Mouse (Mus musculus) layer of hippocampus, adult 8-10 months (tissue): ENCODE data around the gene Cox14. TPM values are rescaled to one million over a fixed set of nuclear protein-coding genes. Genes with fewer than 3 reads are reported as not detected.
"Not testable (repeated sequence)": the region's sequence is repeated elsewhere in the genome, so short reads cannot be mapped to it uniquely, and the experiment has no call there.

Experiments used
- DNase-seq, 2 experiments: peaks; one replicate each; pipeline ENCODE4 v3.0.0; 2022; ENCODE audit warnings: low spot score in 2 of 2
- total RNA-seq, 4 experiments: library from RNA; stranded (reverse); gene quantifications; 2 replicates each; pipeline ENCODE4 v1.2.4; 2022

Cox14 gene
- 100 to 1,000 TPM; 103 to 125 (median 111) TPM for total RNA-seq

DNA sequence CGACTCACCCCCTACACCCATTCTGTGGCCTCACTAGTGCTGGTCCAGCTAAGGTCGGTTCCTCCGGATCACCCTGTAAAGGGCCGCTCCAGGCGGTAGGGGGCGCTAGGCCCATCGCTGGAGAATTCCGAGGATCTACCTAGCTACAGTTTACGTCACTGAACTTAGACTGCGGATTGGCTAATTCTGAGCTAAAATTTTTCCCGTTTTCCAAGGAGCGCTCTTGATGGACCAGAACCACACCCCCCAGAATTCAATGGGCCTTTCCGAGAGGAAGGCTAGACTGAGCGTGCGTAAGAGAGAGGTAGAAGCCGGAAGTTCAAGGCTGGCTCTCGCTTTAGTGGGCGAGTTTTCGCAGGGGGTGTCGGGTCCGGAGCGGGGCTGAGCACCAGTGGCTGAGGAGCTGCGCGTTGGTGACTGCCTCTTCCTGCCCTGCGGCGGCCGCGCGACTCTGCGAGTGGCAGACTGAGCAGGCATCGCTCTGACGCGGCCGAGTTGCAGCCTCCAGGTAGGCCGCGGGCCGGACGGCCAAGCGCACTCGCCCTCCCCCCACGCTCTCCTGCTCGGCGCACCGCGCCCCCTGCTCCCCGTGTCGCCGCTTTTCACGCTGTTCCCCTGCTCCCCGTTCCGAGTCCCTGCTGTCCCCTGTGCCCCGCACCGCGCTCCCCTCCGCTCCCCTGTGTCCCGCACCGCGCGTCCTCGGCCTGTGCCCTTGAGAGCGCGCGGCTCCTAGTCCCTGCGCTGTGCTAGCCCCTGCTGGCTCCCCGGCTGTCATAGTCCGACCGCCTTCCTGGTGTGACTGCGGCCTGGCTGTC, at the start of gene Cox14:
Gene Cox14 (plus strand): TSS at position 278 of the 815 bp plus-strand sequence.
- peak; percentile 97 to 98 for DNase-seq

DNA sequence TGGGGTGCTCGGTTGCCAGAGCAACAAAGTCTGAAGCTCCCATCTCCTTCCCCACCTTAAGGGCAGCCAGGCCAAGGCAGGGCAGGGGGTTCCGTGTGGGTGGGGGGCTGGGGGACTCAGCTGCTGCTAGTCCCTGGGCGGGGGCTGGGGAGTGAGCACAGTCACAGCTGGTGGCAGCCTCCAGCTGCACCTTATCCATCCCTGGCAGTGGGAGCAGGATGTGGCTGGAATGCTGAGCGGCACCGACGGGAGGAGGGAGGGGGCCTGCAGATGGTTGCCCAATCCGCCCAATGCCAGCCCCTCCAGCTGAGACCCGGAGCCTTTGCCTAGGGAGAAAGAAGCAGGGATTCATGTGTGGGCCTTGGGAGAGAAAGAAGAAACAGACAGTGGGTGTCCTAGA, 48.3 kb upstream of the Cox14 start:
- DNase-seq = no peak

DNA sequence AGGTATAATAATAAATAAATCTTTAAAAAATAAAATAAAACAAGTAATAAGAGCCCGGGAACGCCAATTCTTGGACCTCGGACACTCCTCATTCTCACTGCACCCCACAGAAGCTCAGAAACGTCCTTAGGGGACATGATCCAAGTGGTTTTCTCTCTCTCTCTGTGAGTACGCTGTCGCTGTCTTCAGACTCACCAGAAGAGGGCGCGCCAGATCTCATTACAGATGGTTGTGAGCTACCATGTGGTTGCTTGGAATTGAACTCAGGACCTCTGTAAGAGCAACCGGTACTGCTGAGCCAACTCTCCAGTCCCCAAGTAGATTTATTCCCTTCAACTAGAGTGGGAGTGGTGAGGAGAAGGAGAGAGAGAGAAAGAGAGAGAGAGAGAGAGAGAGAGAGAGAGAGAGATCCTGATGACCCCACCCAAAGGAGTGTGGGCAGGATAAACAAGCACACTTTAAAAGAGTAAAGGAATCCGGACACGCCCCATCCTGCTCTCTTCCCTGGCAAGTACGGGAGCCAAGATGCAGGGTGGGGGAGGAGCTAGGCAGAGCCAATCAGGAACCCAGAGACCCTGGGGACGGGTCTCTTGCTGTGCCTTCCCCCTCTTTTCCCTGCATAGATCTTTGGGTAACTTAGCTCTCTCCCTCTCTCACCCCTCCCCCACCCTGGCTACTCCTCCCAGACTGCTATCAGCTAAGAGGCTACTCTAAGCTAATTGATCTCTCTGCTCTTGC, 47.2 kb upstream of the Cox14 start:
- DNase-seq = no peak

DNA sequence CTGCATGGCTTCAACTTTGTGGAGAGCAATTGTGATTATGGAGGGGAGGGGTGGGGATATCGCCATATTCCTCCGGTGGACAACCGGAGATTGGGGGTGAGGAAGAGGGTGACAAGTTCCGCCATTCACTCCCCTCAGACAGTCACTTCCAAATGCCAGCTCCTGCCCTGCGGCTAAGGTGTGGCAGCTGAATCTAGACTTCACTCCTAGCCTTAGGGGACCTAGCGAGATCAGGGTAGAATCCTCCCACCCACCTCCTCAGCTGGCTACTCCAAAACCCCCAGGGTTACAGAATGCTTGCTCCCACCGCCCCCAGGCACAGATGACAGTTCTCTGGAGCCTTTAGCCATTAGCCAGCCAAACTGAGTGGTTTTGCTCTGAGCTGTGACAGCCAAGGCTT, 46.4 kb upstream of the Cox14 start:
- no peak for DNase-seq

DNA sequence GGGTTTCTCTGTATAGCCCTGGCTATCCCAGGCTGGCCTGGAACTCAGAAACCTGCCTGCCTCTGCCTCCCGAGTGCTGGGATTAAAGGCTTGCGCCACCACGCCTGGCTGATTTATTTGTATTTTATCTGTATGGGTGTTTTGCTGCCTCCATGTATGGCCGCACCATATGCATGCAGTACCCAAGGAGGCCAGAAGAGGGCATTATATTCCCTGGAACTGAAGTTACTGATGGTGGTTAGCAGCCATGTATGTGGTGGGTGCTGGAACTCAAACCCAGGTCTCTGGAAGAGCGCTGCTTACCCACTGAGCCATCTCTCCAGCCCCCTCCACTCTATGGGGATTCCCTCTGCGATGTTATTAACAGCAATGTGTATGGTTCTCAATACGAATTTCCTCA, 42.5 kb upstream of the Cox14 start:
- DNase-seq = no peak

DNA sequence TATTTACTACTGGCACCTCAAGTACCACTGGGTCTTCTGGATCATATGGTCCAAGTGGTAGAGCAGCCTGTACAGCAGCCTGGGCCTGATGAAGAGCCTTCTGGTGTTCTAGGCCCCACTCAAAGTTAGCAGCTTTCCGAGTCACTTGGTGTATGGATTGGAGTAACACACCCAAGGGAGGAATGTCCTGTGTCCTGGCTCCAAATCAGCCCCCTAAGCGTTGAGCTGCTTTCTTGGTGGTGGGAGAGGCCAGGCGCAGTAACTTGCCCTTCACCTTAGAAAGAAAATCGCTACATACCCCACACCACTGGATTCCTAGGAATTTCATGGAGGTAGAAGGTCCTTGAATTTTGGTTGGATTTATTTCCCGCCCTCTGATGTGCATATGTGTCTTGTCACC, 41.3 kb upstream of the Cox14 start:
- no peak for DNase-seq

DNA sequence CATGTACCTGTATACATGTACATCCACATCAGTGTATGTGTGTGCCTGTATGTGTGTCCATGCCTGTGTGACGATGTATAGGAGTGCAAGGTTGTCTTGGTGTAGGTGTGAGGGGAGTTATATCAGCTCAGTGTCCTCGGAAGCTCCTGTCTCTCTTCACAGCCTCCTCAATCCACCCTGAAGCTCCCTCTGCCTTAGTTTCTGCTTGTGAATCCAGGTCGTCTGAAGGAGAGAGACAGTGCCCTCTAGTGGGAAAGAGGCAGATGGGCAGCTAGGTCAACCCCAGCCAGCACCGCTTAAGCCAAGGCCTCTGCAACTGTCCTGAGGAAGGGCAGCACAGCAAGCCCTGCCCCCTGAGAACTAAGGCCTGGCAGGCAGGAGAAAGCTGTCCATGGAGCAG, 36.7 kb upstream of the Cox14 start:
- peak in 1 of 2 experiments; percentile 59 for DNase-seq

DNA sequence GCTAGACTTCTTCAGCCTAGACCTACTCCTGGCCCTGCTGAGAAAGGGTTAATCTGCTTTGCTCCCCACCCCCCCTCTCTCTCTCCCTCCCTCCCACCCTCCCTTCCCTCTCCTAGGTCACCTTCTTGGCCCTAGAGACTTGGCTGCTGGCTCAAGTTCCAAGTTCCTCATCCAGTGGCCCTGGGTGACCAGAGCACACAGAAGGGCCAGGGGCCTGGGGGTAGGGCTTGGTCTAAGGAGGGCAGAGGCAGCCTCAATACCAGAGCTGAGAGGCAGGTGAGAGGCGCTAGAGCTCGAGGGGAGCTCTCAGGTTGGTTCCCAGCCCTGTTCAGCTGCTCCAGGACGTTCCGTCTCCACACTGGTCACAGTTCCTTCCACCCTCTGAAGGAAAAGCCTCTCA, 34.5 kb upstream of the Cox14 start:
- no peak for DNase-seq

DNA sequence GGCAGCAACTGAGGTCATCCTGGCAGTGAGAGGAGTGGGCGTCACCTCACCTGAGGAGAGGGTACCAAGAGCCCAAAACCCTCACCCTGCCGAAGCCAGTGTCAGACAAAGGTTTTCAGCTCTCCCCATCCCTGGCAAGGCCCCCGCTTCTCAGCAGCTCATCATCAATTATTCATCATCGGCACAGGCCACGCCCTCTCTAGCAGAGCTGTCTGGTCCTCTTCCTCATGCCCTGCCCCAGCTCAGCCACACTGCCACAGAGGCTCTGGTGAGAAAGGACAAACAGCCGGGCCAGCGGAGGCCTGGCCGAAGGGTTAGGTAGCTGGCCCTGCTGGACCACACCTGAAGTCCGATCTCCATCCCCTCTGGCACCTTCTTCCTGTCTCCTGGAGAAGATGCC, 33.4 kb upstream of the Cox14 start:
- no peak for DNase-seq

DNA sequence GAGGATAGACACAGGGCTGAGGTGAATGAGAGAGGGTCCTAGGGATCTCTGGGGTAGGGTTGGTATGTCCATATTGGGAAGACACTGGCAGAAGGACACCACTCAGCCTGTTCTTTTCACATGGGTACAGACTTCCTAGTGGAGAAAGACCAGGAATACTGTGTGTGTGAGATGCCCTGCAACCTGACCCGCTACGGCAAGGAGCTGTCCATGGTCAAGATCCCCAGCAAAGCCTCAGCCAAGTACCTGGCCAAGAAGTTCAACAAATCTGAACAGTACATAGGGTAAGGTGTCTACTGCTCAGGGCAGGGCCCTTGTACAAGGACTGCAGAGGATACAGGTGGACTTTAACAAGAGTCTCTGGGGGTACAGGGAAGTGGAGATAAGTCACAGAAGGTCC, 28.1 kb upstream of the Cox14 start:
- no peak for DNase-seq

DNA sequence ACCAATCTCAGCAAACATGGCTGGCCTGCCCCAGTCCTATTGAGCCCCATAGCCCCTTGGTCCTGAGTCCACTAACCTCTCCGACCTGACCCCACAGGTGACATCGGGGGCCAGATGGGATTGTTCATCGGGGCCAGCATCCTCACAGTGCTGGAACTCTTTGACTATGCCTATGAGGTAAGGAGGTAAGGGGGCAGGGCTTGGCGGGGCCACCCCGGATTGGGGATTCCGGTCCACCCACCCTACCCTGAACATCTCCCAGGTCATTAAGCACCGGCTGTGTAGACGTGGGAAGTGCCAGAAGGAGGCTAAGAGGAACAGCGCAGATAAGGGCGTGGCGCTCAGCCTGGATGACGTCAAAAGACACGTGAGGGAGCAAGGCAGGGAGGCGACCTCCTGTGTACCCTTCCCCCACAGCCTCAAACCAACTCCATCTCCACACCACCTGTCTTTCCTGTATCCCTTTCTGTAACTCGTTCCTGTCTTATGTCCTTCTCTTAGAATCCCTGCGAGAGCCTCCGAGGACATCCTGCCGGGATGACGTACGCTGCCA, 26.8 kb upstream of the Cox14 start:
- no peak for DNase-seq

DNA sequence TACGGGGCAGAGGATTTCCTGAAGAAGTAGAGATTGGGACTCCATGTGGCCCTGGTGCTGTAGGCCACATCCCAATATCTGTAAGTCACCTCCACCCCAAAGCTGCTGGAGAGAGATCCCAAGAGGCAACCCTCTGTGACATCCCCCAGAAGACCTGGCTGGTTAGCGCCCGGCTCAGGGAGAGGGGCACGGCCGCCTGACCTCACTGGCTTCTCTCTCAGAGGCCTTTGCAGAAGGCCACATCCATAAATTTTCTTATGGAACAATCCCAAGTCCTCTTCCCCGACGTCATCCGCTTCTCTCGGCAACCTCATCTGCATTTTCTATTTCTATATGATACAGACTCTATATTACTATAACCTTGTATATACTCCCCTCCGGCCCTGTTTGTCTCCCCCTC, 25.7 kb upstream of the Cox14 start:
- no peak for DNase-seq

DNA sequence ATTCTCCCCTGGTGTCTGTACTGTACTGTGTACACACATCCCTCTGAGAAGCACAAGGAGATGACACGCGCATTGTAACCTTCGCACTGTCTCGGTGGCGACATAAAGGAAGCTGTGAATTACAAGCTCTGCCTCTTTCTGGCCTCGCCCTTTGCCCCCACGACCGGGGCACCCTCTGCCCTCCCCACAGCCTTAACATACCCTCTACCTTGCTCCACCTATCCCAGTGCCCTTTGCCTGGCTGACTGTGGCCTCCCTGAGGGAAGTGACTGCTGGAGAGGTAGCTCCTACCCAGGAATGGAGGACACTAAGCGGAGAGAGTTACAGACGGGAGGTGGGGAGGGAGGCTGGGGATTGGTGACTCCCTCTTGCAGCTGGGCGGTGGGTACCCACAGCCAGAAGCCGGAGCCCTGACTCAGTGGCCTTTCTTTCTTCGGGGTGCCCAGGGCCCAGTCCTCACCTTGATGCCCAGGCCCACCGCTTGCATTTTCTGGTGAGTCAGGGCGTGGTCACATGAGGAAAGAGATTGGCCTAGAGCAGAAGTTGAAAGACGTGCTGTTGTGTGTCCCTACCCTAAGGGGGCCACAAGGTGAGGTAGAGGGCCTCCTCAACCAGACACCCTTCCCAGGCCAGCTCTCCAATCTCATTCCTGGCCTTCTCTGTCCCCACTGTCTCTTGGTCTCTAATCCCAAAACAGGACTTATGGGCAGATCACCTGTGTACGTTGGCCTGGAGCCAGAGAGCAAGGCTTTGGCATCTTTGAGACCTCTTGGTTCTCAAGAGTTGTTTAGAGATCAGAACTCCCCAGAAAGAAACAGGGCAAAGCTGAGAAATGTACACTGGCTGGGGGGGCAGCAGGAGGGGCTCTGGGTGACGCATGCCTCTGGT, 25.0 kb upstream of the Cox14 start:
- no peak for DNase-seq

DNA sequence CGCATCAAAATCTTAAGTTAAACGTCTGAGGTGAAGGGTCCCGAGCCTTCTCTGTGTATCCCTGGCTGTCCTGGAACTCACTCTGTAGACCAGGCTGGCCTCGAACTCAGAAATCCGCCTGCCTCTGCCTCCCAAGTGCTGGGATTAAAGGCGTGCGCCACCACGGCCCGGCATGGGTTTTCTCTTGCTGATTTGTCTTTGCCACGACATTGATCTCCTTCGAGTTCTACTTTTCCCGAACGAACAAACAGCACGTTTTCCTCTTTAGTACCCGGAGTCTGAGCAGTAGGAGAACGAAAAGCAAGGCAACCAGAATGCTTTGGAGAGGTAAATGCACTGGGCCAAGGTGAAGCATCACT, 23.8 kb upstream of the Cox14 start:
- not testable (repeated sequence) for DNase-seq

DNA sequence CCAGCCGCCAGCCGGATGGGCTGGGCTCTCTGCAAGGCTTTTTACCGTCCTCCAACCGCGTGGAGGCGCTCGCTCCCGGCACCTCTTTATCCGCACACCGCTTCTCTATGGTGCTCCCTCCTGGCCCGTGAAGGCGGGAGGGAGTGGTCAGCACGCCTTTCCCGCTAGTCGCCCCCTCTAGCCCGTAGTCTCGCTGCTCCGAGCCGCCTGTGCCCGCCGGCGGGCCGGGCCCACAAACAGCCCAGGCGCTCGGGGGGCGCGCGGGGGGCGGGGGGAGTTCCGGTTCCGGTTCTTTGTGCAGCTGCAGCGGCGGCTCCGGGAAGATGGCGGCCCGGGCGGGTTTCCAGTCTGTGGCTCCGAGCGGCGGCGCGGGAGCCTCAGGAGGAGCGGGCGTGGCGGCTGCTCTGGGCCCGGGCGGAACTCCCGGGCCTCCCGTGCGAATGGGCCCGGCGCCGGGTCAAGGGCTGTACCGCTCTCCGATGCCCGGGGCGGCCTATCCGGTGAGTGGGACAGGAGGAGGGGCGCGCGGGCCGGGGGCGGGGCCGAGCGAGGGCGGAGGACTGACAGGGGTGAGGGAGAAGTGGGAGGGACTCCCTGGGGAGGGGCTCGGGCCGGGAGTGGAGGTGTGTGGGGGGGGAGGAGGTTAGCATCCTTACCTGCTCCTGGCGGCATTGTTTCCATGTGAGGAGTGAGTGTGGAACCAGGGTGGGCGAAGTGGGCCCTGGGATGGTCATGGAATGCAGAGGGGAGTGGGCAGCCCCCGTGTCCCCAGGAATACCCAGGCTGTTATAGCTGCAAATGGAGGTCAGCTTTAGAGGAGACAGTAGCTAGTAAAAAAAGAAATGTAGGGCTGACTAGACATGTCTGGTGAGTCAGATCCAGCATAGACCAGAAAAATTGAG, 23.2 kb upstream of the Cox14 start, which contains the start of gene Smarcd1:
Gene Smarcd1 (plus strand): TSS at position 131 of the 902 bp plus-strand sequence.
- peak; percentile 93 to 95 for DNase-seq

DNA sequence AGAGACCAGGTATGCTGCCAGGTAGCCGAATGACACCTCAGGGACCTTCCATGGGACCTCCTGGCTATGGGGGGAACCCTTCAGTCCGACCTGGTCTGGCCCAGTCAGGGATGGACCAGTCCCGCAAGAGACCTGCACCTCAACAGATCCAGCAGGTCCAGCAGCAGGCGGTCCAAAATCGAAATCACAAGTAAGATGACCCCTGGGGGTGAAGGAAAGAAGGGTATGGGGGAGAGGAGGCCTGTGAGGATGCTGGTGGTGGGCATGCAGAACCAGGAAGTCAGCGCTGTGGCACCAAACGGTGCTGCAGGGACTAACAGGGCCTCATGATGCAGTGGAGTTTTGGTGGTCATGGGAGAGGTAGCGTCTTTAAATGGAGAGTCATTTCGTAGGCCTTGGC, 22.3 kb upstream of the Cox14 start:
- no peak for DNase-seq

DNA sequence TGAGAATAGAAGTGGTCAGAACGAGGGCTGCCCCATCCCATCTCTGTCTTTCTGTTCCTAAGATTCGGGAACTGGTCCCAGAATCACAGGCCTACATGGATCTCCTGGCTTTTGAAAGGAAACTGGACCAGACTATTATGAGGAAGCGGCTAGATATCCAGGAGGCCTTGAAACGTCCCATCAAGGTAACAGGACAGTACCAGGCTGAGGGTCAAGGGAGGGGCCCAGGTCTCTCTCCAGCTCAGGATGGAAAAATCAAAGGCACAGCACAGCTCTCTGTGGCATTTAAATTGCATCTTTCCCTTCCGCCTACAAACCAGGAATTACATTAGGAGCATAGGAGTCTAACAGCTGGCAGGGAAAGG, 21.8 kb upstream of the Cox14 start:
- DNase-seq = no peak

DNA sequence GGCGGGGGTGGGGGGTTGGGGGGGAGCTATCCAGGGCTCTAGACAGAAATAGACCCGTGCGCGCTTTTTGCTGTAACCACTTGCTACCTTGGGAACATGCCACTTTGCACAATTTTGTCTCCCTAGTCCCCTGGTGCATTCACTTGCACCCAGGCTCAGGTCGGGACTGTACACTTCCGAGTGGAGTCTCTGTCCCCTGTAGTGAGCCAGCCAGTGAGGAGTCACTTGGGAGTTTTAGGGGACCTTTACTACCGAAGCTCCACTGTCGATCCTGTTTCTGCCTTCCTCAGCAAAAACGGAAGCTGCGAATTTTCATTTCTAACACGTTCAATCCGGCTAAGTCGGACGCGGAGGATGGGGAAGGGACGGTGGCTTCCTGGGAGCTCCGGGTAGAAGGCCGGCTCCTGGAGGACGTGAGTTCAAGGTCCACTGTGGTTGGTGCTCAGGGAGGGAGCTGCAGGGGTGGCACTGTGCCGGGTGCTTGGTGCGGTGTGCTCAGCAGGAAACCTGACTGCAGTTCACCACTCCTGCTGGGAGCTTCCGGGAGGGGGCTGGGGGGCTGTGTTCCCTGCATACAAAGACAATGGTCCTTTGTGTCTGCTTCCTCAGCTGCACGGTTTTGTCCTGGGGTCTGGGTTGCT, 21.3 kb upstream of the Cox14 start:
- DNase-seq = peak in 1 of 2 experiments; percentile 38

DNA sequence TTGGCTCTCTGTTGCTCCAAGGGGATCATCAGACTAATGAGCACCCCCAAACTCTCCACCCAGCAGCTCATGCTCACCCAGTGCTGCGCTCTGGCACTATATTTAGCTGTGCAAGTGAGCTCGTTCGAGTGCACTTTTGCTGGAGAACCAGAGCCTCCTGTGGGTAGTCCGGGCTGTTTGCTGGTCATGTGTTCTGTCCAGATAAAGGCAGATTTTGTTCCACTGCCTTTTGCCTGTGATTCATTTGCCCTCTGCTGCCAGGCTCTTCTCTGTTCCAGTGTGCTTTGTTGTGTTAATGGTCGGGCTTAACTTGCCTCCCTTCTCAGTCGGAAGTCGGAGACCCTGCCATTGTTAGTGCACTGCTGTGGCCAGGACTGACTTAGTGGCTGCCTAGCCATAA, 20.5 kb upstream of the Cox14 start:
- peak in 1 of 2 experiments; percentile 46 for DNase-seq

DNA sequence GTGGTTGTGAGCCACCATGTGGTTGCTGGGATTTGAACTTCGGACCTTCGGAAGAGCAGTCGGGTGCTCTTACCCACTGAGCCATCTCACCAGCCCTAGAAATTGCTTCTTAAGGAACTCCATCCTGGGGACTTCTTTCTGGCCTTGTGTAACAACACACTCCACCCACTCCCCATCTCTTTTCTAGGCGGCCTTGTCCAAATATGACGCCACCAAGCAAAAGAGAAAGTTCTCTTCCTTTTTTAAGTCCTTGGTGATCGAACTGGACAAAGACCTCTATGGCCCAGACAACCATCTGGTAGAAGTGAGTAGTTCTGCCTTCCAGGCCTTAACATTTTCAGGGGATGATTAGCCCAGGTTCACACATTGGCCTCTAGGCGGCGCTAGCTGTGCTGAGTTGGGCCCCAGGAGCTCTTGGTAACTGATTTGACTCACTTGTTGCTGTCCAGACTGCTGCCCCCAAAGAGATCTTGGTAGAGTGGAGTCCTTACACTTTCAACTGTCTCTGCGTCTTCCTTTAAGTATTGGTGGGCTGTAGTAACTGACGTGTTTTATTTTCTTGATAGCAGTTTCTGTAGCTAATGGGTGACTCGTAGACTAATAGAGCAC, 19.9 kb upstream of the Cox14 start, which contains the start of gene Gm17349:
Gene Gm17349 (minus strand): TSS at position 51 of the 609 bp plus-strand sequence.
- peak in 1 of 2 experiments; percentile 65 for DNase-seq
